Mouse (Mus musculus) CH12.LX (cell line): ENCODE measurements around the gene Kptn.

Experiments
- CTCF ChIP-seq, 2 experiments: IDR thresholded peaks in 1 of 2; conservative IDR thresholded peaks in 1 of 2; 2 replicates each; pipeline ENCODE4 v1.5.1; 2011 to 2012; ENCODE audit warnings: low read depth in 2 of 2, low read length in 2 of 2, improper control_type of control experiment in 1 of 2, inconsistent platforms in 1 of 2, mild to moderate bottlenecking in 1 of 2, moderate library complexity in 1 of 2
- IRF4 ChIP-seq: IDR thresholded peaks from 2 replicates; pipeline ENCODE4 v1.6.1; 2014; ENCODE audit warnings: low read depth, mild to moderate bottlenecking, inconsistent platforms, low read length, improper control_type of control experiment
- MAX ChIP-seq: IDR thresholded peaks from 2 replicates; pipeline ENCODE4 v1.6.1; 2011; ENCODE audit warnings: low read length, improper control_type of control experiment
- POLR2A ChIP-seq: IDR thresholded peaks from 2 replicates; pipeline ENCODE4 v1.6.1; 2011; ENCODE audit warnings: low read depth, mild to moderate bottlenecking, improper control_type of control experiment, low read length
- USF1 ChIP-seq: IDR thresholded peaks from 2 replicates; pipeline ENCODE4 v1.6.1; 2014; ENCODE audit warnings: low read depth, mild to moderate bottlenecking, inconsistent platforms, low read length, improper control_type of control experiment

DNA sequence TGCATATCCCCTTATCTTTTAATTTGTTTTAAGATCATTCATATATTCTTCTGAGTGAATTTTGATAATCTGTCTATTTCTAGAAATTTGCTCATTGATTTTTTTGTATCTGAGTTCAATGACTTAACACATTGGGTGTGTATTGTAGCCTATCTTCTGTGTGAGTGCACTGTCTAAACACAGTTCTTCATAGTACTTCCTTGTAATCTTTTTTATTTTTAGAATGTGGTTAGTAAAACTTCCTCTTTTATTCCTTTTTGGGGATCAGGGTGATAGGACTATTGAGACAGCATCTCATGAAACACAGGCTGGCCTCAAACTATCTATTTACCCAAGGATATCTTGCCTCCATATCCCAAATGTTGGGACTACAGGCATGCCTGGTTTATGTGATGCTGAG is 48.8 kb upstream of the Kptn start:
- TF ChIP-seq IRF4 (no peak), USF1 (no peak), POLR2A (no peak), MAX (no peak), CTCF (conservative IDR thresholded peaks at IDR 0.05 in 1 of 2, IDR thresholded peaks at IDR 0.05 in 1 of 2; ENCODE audit: low read depth in 2 of 2, low read length in 2 of 2) (no peak)
